Mouse (Mus musculus): ENCODE data around the gene Grin3a.

GRCm38 (mm10) chr4:49742847-49743246 is 102.7 kb downstream of the Grin3a start:
- no peak for TF ChIP-seq TBP (IDR thresholded peaks at IDR 0.05; ENCODE audit: low read depth, low read length)
- no peak for TF ChIP-seq GATA1 (IDR thresholded peaks at IDR 0.05; ENCODE audit: low read depth, low read length)
- no peak for TF ChIP-seq ZKSCAN1 (IDR thresholded peaks at IDR 0.05; ENCODE audit: low read depth, low read length)
- no peak for TF ChIP-seq CTCF (IDR thresholded peaks at IDR 0.05 in 2 of 3, conservative IDR thresholded peaks at IDR 0.05 in 1 of 3; ENCODE audit: control insufficient read depth in 1 of 3, insufficient read depth in 1 of 3, low read depth in 2 of 3, low read length in 3 of 3, poor library complexity in 1 of 3, severe bottlenecking in 1 of 3)
- TF ChIP-seq POLR2A (IDR thresholded peaks at IDR 0.05; ENCODE audit: control insufficient read depth in 1 of 2, insufficient read depth in 1 of 2, low read depth in 1 of 2, low read length in 2 of 2, poor library complexity in 1 of 2): no peak
- no peak for TF ChIP-seq ZC3H11A (IDR thresholded peaks at IDR 0.05; ENCODE audit: low read depth, low read length)
- no peak for TF ChIP-seq ZNF384 (IDR thresholded peaks at IDR 0.05; ENCODE audit: low read depth, low read length)
- TF ChIP-seq GABPA (IDR thresholded peaks at IDR 0.05; ENCODE audit: low read depth, low read length): no peak
- no peak for TF ChIP-seq POLR2AphosphoS2 (IDR thresholded peaks at IDR 0.05; ENCODE audit: low read length)
- no peak for TF ChIP-seq BHLHE40 (IDR thresholded peaks at IDR 0.05; ENCODE audit: borderline replicate concordance, low read depth, low read length)
- TF ChIP-seq HCFC1 (IDR thresholded peaks at IDR 0.05; ENCODE audit: low read depth, low read length): no peak
